Mouse (Mus musculus): Measurements from ENCODE around the gene Ensa.
"Not testable (repeated sequence)": the region's sequence is repeated elsewhere in the genome, so short reads cannot be mapped to it uniquely, and the experiment has no call there.

Ensa gene

DNA sequence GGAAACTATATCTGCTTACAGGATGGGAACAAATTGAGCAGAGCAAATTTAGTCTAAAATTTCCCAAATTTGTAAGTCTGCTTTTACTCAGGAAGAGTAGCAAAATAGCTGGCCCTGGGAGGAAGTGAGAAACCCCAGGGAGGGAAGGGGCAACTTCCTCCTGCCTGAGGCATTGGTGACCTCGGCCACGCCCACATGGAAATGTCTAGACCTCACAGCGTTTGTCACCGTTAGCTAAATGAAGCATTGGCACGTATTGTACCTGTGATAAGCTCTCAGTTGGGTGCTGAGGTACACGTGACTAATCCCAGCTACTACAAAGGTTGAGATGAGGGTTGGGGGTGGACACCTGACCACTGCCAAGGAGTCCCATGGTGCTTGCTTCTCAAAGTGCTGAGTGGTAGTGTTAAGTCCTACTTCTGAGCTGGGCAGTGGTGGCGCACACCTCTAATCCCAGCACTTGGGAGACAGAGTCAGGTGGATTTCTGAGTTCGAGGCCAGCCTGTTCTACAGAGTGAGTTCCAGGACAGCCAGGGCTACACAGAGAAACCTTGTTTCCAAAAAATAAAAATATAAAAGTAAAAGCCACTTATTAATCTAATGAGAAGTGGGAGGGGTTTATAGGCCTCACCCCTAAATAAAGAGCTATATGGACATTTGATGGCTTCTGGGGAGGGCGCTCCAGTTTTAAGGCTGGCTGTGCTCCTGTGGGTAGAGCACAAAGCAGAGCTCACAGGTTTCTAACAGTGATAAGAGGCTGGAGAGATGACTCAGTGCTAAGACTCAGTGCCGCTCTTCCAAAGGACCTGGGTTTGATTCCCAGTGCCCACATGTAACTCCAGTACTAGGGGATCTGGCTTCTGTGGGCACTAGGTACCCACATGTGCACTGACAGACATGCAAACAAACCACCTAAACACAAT lies 20.8 kb downstream of the Ensa start:
- DNase-seq (ENCODE audit: low spot score), result peak; percentile 31

DNA sequence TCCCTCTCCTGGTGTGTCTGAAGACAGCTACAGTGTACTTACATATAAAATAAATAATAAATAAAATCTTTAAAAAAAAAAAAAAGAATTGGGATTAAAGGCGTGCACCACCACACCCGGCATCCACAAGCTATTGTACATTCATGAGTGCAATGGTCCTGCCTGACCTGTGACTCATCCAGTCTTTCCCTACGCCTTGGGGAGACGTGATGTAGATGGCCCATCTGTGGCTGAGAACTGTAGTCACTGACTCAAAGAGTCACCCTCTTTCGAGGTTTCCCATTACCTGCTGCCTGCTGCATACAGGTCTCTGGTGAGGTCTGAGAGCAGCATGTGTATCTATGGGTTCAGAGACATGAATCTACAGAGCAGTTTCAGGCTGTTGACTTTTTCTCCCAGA lies 23.2 kb downstream of the Ensa start:
- DNase-seq (ENCODE audit: low spot score), result no peak

DNA sequence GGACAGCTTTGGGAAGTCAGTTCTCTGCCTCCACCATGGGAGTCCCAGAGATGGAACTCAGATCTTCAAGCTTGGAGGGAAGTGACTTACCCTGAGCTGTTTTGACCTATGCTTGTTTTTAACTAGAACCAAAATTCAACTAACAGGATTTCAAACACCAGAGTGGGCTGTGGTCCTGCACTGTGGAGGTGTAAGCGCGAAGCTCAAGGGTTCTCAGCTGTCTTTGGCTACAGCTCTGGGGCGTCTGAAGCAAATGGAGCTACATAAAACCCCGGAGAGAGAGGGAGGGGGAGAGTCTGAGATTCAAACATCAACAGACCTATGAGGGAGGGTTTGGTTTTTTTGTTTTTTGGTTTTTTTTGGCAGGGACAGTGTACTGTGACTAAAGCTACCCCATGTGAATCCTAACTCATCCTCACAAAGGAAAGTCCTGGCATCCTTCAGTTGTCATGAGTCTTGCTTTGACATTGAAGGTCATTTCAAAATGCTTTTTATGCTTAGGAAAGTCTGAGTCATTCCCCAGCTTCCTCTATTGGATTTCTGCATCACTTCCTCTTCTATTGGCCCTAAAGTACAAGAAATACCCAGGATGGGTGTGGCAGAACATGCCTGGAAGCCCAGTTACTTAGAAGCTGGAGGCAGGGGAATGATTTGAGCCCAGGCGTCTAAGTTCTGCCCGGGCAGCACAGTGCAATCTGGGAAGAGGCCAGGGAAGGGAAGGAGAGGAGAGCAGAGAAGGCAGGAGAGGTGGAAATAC lies 25.7 kb downstream of the Ensa start:
- DNase-seq (ENCODE audit: low spot score), result no peak

DNA sequence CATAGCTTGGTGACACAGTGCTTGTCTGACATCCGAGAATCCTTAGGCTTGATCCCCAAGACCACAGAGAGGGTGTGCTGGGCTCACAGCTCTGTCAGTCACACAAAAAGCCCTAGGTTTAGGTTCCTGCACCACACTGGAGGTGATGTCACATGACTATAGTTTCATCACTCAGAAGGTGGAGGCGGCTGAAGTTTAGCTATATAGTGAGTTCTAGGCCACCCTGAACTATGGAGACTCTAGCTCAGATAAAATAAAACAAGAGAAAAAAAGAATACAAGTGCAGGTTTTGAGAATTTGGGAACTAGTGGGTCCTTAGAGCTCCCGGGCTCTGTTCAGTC lies 26.2 kb downstream of the Ensa start:
- DNase-seq (ENCODE audit: low spot score), result no peak

DNA sequence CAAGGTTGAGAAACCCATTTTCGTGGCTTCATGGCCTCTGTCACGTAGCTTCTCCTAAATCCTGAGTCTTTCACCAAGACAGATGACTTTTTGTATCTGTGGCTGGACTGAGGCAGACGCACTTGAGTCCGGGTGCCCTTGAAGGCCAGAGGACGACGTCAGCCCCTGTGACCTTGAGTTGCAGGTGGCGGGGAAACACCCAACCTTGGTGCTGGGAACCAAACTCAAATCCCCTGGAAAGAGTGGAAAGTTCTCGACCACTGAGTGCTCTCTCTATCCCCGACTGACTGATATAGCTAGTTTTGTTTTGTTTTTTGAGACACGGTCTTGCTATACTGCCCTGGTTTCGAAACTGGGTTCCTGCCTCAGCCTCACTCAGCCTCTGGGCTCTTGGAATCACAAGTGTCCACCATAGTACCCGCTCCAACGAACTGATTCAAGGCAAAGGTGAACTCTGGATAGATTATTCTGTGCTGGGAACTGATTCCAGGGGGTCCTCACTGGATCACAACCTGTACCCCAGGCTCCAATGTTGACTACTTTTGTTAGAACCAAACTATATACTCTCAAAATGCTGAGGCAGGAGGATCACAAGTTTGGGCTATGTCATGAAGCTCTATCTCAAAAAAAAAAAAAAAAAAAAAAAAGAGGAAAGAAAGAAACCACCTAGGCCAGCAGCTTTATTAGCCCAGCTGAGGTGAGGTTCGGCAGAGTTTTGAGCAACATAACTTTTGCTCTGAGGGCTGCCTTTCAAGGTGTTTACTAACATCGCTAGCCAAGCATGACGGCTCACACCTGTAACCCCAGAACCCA lies 26.8 kb downstream of the Ensa start:
- no peak for DNase-seq (ENCODE audit: low spot score)

DNA sequence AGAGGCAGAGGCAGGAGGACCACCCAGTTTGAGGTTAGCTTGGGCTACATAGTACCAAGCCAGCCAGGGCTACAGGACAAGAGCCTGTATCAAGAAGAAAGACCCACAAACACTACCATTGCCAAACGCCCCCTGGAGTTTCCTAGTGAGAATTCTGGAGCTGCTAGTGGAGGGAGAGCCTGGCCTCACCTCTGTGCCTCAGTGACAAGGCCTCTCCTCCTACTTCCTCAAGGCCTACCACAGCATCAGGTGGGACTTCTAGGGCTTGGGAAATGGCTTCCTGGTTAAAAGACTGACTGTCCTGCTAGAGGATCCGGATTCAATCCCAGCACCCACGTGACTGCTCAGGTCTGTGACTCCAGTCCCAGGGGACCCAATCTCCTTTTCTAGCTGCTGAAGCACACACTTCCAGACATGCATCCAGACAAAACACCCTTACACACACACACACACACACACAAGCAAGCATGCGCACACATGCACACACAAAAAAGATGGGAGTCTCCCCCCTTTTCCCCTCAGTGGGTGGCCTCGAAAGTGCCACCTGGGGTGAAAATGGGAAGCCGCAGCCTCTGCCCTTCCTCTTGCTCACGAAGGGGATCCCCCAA lies 27.5 kb downstream of the Ensa start:
- no peak for DNase-seq (ENCODE audit: low spot score)

DNA sequence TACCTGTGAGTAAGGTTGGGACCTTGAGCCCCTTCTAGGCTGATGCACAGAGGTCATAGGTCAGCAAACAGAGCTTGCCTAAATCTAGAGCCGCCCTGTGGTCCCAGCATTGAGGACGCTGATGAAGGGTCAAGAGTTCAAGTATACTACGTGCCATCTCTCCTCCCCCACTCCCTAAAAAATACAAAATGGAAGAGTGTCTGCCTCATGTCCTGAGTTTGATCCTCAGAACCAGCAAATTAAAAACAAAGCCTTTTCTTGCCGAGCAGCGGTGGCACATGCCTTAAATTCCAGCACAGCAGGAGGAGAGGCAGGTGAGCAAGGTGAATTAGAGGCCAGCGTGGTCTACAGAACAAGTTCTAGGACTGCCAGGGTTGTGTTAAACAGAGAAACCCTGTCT lies 28.1 kb downstream of the Ensa start:
- DNase-seq (ENCODE audit: low spot score), result no peak

DNA sequence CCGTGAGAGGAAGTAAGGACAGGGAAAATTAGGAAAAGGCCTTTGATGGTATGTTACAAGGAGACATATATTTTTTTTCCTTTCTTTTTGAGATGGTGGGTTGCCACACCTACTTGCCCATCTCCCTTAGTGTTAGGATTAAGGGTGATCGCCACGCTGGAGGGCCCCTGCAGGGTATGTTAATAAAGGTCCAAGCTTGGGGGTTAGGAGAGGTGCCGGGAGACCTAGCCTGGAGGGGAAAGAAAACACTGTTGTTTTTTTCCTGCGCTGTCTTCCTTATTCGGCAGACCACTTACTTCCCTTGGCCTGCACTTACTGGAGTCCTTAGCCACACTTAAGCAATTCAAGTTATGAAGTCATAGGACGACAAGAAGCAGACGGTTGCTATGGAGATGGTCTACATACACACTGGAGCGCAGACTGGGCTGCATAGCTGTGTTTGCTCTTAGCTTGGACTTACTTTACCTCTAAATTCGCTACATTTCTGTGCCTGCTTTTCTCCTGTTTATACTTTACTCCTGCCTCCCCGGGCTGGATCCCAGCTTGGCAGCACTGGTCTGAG lies 28.8 kb downstream of the Ensa start:
- DNase-seq (ENCODE audit: low spot score), result peak; percentile 67

DNA sequence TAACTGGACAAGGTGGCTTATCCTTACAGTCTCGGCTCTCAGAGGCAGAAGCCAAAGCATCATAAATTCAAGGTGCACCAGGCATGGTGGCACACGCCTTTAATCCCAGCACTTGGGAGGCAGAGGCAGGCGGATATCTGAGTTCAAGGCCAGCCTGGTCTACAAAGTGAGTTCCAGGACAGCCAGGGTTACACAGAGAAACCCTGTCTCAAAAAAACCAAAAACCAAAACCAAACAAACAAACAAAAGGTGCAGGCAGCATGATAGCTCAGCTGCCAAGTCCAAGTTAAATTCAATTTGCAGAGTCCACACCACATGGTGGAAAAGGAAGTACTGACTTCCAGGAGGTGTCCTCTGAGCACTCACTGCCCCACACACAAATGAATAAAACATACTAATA lies 29.6 kb downstream of the Ensa start:
- DNase-seq (ENCODE audit: low spot score), result not testable (repeated sequence)

DNA sequence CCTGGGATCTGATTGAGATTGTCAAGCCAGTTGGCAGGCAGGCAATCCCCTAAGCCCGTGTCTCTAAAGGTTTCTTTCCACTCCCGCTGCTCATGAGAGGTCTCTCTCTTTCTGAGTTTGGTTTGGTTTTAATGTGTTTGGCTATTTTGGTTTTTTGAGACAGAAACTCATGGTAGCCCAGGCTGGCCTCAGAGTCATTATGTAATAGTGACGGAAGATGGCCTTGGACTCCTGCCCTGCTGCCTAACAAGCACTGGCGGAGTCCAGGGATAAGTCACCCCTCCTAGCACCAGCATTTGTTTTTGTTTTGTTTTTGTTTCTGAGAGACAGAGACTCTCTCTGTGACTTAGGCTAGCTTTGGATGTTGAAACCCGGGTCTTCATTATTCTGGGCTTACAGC lies 30.6 kb downstream of the Ensa start:
- DNase-seq (ENCODE audit: low spot score), result no peak

DNA sequence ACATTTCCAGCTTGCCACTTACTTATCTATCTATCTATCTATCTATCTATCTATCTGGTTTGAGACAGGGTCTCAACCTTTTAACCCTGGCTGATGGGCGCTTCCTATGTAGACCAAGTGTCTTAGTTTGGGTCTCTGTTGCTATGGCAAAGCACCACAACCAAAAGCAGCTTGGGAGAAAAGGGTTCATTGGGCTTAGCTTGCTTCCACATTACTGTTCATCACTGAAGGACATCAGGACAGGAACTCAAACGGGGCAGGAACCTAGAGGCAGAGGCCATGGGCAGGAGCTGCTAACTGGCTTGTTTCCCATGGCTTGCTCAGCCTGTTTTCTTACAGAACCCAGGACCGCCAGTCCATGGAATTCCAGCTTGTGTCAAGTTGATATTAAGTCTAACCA lies 32.3 kb downstream of the Ensa start:
- no peak for DNase-seq (ENCODE audit: low spot score)

DNA sequence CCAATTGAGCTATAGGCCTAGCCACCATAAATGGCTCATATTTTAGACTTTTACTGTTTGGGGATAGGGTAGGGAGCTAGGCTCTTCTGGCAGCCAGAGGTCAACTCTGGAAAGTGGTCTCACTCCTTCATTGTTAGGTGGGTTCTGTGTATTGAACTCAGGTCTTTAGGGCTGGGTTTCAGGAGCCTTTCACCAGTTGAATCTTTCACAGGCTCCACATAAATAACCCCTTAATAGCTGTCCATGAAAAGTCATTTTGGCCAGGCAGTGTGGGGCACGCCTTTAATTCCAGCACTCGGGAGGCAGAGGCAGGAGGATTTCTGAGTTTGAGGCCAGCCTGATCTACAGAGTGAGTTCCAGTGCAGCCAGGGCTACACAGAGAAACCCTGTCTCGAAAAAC lies 32.9 kb downstream of the Ensa start:
- DNase-seq (ENCODE audit: low spot score), result no peak

DNA sequence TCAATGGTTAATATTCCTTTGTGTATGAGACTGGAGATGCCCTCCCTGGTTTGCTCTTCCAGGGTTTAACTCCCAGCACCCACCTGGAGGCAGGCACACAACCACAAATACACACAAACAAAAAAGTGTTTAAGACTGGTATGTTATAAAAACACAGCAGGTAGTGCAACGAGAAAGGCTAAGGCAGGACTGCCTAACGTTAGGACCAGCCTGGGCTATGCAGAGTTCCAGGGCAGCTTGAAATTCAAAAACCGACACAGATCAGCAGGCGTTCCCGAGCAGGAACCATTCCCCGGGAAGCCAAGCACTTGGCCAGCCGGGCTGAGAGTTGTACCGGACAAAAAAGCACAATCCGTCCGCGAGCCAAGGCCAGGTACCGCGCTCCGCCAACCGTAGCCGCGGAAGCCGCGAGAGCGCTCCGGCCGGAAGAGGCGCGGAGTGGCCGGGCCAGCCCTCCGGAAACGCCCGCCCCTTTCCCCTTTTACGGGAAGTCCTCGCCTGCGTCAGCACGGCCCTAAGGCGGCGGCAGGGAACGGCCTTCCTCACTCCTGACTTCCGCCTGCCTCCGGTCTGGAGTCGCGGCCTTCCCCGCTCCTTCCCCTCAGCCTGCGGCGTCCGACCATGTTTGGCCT lies 33.6 kb downstream of the Ensa start, which contains the start of gene Mcl1:
Gene Mcl1 (plus strand): TSS at position 553 of the 632 bp plus-strand sequence.
- DNase-seq (ENCODE audit: low spot score), result peak; percentile 96

DNA sequence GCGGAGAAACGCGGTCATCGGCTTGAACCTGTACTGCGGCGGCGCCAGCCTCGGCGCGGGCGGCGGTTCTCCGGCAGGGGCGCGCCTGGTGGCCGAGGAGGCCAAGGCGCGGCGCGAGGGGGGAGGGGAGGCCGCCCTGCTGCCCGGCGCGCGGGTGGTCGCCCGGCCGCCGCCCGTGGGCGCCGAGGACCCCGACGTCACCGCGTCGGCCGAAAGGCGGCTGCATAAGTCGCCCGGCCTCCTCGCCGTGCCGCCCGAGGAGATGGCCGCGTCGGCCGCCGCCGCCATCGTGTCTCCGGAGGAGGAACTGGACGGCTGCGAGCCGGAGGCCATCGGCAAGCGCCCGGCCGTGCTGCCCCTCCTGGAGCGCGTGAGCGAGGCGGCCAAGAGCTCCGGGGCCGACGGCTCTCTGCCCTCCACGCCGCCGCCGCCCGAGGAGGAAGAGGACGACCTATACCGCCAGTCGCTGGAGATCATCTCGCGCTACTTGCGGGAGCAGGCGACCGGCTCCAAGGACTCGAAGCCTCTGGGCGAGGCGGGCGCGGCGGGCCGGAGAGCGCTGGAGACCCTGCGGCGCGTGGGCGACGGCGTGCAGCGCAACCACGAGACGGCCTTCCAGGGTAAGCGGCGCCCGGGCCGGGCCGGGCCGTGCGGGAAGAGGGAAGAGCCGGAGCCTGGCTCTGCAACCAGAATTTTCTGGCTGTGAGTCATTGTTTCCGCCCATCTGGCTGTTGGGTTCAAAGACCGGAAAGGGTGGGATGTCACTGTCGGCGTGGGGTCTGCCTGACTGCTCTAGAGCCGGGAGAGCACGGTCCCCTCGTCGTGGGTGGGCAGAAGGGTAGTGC lies 34.3 kb downstream of the Ensa start:
- DNase-seq (ENCODE audit: low spot score), result peak; percentile 89

DNA sequence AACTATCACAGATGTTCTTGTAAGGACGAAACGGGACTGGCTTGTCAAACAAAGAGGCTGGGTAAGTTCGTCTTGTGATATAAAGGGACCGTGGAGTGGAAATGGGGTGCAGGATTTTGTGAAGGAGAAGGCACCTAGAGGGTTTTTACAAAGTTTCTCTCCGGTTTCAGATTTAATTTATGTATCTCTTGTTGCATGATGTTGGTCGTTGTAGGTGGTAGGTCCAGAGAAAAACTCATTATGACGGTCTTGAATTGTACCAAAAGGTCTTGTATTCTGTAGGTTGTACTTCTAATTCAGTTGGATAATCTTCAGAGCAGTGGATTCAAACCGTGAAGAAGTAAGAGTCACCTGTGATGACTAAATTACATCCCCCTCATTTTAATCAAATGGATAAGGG lies 35.2 kb downstream of the Ensa start:
- no peak for DNase-seq (ENCODE audit: low spot score)

DNA sequence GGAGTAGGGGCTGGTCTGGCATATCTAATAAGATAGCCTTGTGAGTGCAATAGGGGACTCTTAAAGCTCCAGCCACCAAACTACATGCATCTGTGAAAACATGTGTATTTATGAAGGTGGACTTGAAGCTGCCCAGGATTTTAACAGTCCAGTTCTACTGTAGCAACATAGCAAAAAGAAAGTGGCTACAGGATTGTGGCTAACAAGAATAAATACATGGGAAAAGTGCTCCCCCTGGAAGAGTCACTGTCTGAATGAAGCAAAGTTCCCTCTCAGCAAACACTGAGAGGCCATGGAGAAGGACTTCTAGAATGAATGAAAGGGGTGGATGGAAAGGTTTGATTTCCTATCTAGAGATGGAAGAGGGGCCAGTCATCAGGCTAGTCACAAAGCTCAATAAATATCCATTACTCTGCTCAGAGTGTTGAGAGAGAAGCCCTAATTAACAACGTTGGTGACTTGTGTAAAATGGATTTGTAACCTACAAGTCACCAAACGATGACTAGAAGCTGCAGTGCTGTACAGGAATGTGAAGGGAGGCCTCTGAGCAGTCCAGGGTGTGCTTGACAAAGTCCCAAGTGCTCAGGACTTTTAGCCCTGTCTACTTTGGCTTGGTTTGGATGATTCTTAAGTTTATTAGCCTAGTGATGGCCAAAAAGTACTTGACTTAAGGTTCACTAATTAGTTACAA lies 36.1 kb downstream of the Ensa start:
- DNase-seq (ENCODE audit: low spot score), result no peak

DNA sequence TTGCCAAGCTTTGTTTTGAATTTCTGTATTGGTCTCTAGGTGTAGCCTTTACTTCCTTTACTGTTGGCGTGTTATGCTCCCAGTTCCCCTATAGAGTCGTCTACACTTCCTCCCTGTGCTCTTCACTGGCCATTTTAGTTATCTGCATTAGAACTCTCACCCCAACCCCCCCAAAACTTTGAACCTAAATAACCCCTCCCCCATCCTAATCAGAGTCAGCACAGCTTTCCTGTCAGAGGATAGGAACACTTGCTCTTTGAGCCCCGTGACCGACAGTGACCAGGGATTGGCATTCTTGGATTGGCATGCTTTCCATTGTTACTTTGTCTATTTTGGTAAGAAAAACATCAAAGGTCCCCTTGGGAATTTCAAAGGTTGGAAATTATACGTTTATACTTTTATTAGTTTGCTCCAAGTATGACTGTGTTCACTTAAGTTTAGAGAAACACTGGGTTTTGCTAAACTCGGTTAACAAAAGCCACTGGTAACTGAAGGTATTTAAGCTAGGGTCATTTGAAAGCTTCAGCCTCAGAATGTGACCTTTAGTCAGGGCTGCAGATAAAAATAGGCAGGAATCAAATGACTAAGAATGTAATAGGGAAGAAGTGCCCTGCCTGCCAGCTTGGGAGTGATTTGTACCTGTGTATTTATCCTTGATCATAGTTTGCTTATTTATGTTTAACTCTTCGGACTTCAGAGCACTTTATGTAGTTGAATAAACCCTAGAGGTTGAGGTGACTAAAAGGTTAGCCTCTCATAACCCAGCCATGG lies 37.3 kb downstream of the Ensa start:
- DNase-seq (ENCODE audit: low spot score), result no peak

DNA sequence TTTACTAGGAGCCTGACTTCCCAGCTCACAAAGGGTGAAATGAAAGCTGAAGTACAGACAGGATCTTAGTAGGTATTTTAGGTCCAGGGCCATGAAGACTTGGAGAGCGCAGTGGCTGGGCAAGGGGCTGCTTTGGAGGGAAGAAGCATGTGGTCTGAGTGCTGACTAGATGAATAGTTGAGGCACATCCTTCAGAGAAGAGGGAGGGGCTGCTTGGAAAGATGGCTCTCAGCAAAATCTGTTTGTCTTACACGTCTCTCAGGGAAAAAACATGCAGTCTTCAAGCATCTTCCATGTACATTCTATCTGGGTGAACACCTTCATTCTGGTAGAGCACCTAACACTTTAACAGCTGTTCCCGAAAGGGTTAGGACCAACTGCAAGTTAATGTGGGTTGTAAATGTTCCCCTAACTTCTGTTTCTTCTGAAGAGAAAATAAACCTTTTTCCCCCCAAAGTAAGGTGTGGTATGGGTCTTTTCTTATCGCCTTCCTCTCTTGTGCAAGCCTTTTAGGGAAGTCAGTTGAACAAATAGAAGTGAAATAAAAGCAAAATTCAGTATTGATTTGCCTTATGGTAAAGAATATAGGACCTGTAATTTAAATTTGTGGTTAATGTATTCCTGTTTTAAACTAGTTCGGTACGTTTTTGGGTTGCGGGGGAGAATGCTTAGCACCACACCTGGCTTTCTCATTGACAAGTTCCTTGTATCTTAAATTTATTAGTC lies 38.1 kb downstream of the Ensa start:
- DNase-seq (ENCODE audit: low spot score), result no peak
